Mouse (Mus musculus): ENCODE results near the gene Gsdme. TPM values are rescaled to one million over a fixed set of nuclear protein-coding genes. Genes with fewer than 3 reads are reported as not detected.
A peak's percentile ranks its signal among the peaks of the same experiment; 100 is the strongest.

Gene Gsdme
- polyA plus RNA-seq, 1 experiment from 2014 or later = 25.6 TPM

- no peak for ATAC-seq
- TF ChIP-seq CTCF (IDR thresholded peaks at IDR 0.05; ENCODE audit: low read depth) = no peak
- Histone ChIP-seq H3K27me3 (replicated peaks; ENCODE audit: control insufficient read depth, insufficient read depth, low read length) (no peaks in the 10 kb centered on the region), H3K36me3 (ENCODE audit: control insufficient read depth, insufficient read depth) (peaks cover 6% of the 10 kb centered on the region; the same call in 1 of the 2 replicates), H3K27ac (ENCODE audit: low read depth, low read length) (no peak overlapping the region), H3K9me3 (ENCODE audit: control insufficient read depth) (no peaks in the 10 kb centered on the region), H3K4me2 (replicated peaks; ENCODE audit: low read depth) (no peak overlapping the region), H3K9ac (ENCODE audit: low read depth, low read length) (no peak overlapping the region), H3K4me3 (ENCODE audit: low read depth, low read length) (no peak overlapping the region), H3K4me1 (replicated peaks; ENCODE audit: control insufficient read depth, insufficient read depth, low read length) (no peaks in the 10 kb centered on the region)
- 79% methylated on average over 1 of the region's 1 CpGs for WGBS
Measured at GRCm38 (mm10) chr6:50192169-50192568, 71.5 kb downstream of the Gsdme start.

DNA sequence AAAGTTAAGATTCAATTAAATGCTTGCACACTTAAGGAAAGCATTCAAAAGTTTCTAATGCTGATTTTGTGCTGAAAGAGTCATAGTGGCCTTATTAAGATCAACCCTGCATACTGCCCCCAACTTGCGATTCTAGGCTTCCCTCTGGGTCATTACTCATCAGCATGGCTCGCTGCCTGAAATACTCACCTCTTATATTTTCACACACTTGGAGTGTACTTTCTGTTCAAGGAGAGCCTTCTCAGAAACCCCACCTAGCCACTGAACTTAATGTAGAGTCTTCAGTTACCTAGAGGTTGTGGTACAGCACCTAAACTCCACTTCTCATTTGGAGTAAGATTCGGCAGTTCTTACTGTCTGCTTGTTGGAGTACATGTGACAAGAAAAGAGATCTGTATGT is 72.1 kb downstream of the Gsdme start:
- no peaks in the 10 kb centered on the region for H3K27me3 ChIP-seq (replicated peaks; ENCODE audit: control insufficient read depth, insufficient read depth, low read length)
- 89% methylated on average over 3 of the region's 3 CpGs for WGBS

GRCm38 (mm10) chr6:50189376-50189775 is 74.3 kb downstream of the Gsdme start:
- Histone ChIP-seq H3K27ac (ENCODE audit: low read depth, low read length) (no peak overlapping the region), H3K9ac (ENCODE audit: low read depth, low read length) (no peak overlapping the region), H3K27me3 (replicated peaks; ENCODE audit: control insufficient read depth, insufficient read depth, low read length) (no peaks in the 10 kb centered on the region), H3K9me3 (ENCODE audit: control insufficient read depth) (no peaks in the 10 kb centered on the region), H3K4me1 (replicated peaks; ENCODE audit: control insufficient read depth, insufficient read depth, low read length) (no peaks in the 10 kb centered on the region), H3K36me3 (ENCODE audit: control insufficient read depth, insufficient read depth) (0 out of 2 replicates have a peak, but pooled peaks cover 3% of the 10 kb centered on the region), H3K4me2 (replicated peaks; ENCODE audit: low read depth) (no peak overlapping the region), H3K4me3 (ENCODE audit: low read depth, low read length) (no peak overlapping the region)
- no peak for ATAC-seq
- no peak for TF ChIP-seq CTCF (IDR thresholded peaks at IDR 0.05; ENCODE audit: low read depth)

More for the DNA sequence above, 72.1 kb downstream of the Gsdme start:
- no peaks in the 10 kb centered on the region for H3K4me1 ChIP-seq (replicated peaks; ENCODE audit: control insufficient read depth, insufficient read depth, low read length)
- no peak overlapping the region for H3K4me3 ChIP-seq (ENCODE audit: low read depth, low read length)
- no peaks in the 10 kb centered on the region for H3K9me3 ChIP-seq (ENCODE audit: control insufficient read depth)
- H3K4me2 ChIP-seq (replicated peaks; ENCODE audit: low read depth) = no peak overlapping the region
- peaks cover 6% of the 10 kb centered on the region; the same call in 1 of the 2 replicates for H3K36me3 ChIP-seq (ENCODE audit: control insufficient read depth, insufficient read depth)
- TF ChIP-seq CTCF (IDR thresholded peaks at IDR 0.05; ENCODE audit: low read depth) = no peak
- H3K9ac ChIP-seq (ENCODE audit: low read depth, low read length) = no peak overlapping the region
- no peak overlapping the region for H3K27ac ChIP-seq (ENCODE audit: low read depth, low read length)
- ATAC-seq = no peak

DNA sequence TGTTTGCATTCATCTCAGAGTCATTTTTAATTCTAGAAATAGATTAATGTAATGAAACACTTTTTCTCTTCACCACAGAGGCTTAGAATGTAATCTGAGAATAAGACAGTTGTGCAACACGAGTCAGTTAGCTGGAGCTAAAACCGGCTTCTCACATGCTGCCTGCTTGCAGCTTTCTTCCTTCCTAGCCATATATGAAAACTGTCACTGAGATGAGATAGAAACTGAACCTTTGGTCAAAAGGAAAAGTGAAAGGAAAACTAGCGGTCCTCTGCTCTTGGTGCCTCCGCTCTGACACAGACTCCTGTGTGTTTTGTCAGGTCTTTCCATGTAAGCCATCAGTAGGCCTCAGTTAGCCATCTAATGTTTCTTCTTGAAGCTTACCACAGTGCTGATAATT is 75.7 kb downstream of the Gsdme start:
- Histone ChIP-seq H3K9me3 (ENCODE audit: control insufficient read depth) (no peaks in the 10 kb centered on the region), H3K4me3 (ENCODE audit: low read depth, low read length) (no peak overlapping the region), H3K27ac (ENCODE audit: low read depth, low read length) (no peak overlapping the region), H3K9ac (ENCODE audit: low read depth, low read length) (no peak overlapping the region), H3K4me2 (replicated peaks; ENCODE audit: low read depth) (no peak overlapping the region), H3K27me3 (replicated peaks; ENCODE audit: control insufficient read depth, insufficient read depth, low read length) (no peaks in the 10 kb centered on the region), H3K4me1 (replicated peaks; ENCODE audit: control insufficient read depth, insufficient read depth, low read length) (no peaks in the 10 kb centered on the region), H3K36me3 (ENCODE audit: control insufficient read depth, insufficient read depth) (peaks cover 7% of the 10 kb centered on the region; the same call in 1 of the 2 replicates)
- WGBS = 51% methylated on average over 4 of the region's 4 CpGs
- no peak for ATAC-seq
- no peak for TF ChIP-seq CTCF (IDR thresholded peaks at IDR 0.05; ENCODE audit: low read depth)

GRCm38 (mm10) chr6:50180189-50180588 is 83.5 kb downstream of the Gsdme start:
- ATAC-seq = no peak
- no peak overlapping the region for H3K9ac ChIP-seq (ENCODE audit: low read depth, low read length)

DNA sequence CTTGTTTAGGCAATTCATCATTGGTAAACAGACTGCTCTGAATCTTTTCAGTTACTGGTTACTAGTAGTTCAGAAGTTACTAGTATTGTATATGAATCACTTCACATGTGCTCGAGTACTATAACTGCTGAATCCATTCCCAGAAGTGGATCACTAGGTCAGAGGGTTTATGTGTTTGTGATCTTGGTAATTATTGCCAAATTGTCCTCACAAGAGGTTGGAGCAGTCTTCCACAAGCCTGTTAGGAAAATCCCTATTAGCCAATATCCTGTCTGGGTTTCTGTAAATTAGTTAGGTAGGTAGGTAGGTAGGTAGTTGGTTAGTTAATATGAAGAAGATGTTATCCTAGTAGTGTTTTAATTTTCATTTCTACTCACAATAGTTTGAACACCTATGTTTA is 87.9 kb downstream of the Gsdme start:
- Histone ChIP-seq H3K4me2 (replicated peaks; ENCODE audit: low read depth) (no peak overlapping the region), H3K4me3 (ENCODE audit: low read depth, low read length) (no peak overlapping the region), H3K4me1 (replicated peaks; ENCODE audit: control insufficient read depth, insufficient read depth, low read length) (no peaks in the 10 kb centered on the region), H3K36me3 (ENCODE audit: control insufficient read depth, insufficient read depth) (no peaks in the 10 kb centered on the region), H3K27me3 (replicated peaks; ENCODE audit: control insufficient read depth, insufficient read depth, low read length) (no peaks in the 10 kb centered on the region), H3K9ac (ENCODE audit: low read depth, low read length) (no peak overlapping the region), H3K9me3 (ENCODE audit: control insufficient read depth) (no peaks in the 10 kb centered on the region), H3K27ac (ENCODE audit: low read depth, low read length) (no peak overlapping the region)
- no peak for ATAC-seq
- TF ChIP-seq CTCF (IDR thresholded peaks at IDR 0.05; ENCODE audit: low read depth) = no peak
- 68% methylated on average over 1 of the region's 1 CpGs for WGBS

More at GRCm38 (mm10) chr6:50180189-50180588, 83.5 kb downstream of the Gsdme start:
- Histone ChIP-seq H3K4me1 (replicated peaks; ENCODE audit: control insufficient read depth, insufficient read depth, low read length) (no peaks in the 10 kb centered on the region), H3K36me3 (ENCODE audit: control insufficient read depth, insufficient read depth) (peaks cover 6% of the 10 kb centered on the region; the same call in 1 of the 2 replicates), H3K27ac (ENCODE audit: low read depth, low read length) (no peak overlapping the region), H3K4me3 (ENCODE audit: low read depth, low read length) (no peak overlapping the region), H3K4me2 (replicated peaks; ENCODE audit: low read depth) (no peak overlapping the region), H3K9me3 (ENCODE audit: control insufficient read depth) (no peaks in the 10 kb centered on the region), H3K27me3 (replicated peaks; ENCODE audit: control insufficient read depth, insufficient read depth, low read length) (no peaks in the 10 kb centered on the region)
- TF ChIP-seq CTCF (IDR thresholded peaks at IDR 0.05; ENCODE audit: low read depth) = peak; percentile 66
- WGBS = 68% methylated on average over 4 of the region's 4 CpGs

DNA sequence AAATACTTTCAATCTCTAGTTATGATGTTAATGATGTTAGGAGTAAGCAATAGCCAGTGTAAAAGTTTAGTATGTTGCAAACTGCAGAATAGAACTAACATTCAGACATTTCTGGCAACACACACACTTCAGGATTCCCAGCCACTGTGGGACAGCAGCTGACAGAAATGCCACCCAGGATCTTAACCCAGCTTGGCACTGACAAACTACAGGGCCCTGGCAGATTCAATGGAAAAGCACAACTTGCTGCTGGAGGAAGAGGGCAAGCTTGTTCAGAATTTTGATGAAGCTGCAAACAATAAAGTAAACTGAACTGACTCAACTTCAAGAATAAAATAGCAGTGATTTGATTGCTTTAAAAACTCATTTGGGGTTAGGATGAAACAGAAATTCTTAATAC is 93.9 kb downstream of the Gsdme start:
- Histone ChIP-seq H3K4me2 (replicated peaks; ENCODE audit: low read depth) (no peak overlapping the region), H3K9ac (ENCODE audit: low read depth, low read length) (no peak overlapping the region), H3K27me3 (replicated peaks; ENCODE audit: control insufficient read depth, insufficient read depth, low read length) (no peaks in the 10 kb centered on the region), H3K27ac (ENCODE audit: low read depth, low read length) (no peak overlapping the region), H3K9me3 (ENCODE audit: control insufficient read depth) (no peaks in the 10 kb centered on the region), H3K4me3 (ENCODE audit: low read depth, low read length) (no peak overlapping the region), H3K4me1 (replicated peaks; ENCODE audit: control insufficient read depth, insufficient read depth, low read length) (no peaks in the 10 kb centered on the region), H3K36me3 (ENCODE audit: control insufficient read depth, insufficient read depth) (no peaks in the 10 kb centered on the region)
- ATAC-seq = no peak
- no peak for TF ChIP-seq CTCF (IDR thresholded peaks at IDR 0.05; ENCODE audit: low read depth)
